Mouse (Mus musculus) neural tube, embryonic 15.5 days (tissue): ENCODE results near the gene Taf1d. TPM values are rescaled to one million over a fixed set of nuclear protein-coding genes. Genes with fewer than 3 reads are reported as not detected.

ENCODE experiments used
- ATAC-seq: fragments of 200-750 bp; cut with Nextera tagmentation; 2 replicates; pipeline ENCODE4 v1.8.0; 2017; ENCODE audit warnings: mild to moderate bottlenecking, moderate TSS enrichment, moderate library complexity; ENCODE audit not compliant: low FRiP score
- H3K27ac ChIP-seq: fragments of 300-500 bp; sonication (generic); replicated peaks from 2 replicates; pipeline ENCODE4 v1.5.1; 2015; ENCODE audit warnings: mild to moderate bottlenecking, inconsistent platforms
- H3K27me3 ChIP-seq: fragments of 300-500 bp; sonication (generic); replicated peaks from 2 replicates; pipeline ENCODE4 v1.6.1; 2015; ENCODE audit warnings: inconsistent platforms
- H3K36me3 ChIP-seq: fragments of 300-500 bp; sonication (generic); 2 replicates; pipeline ENCODE4 v1.6.1; 2015; ENCODE audit warnings: inconsistent platforms
- H3K4me1 ChIP-seq: fragments of 300-500 bp; sonication (generic); 2 replicates; pipeline ENCODE4 v1.6.1; 2015; ENCODE audit warnings: inconsistent platforms
- H3K4me2 ChIP-seq: fragments of 300-500 bp; sonication (generic); 2 replicates; pipeline ENCODE4 v1.6.1; 2015; ENCODE audit warnings: inconsistent platforms, mild to moderate bottlenecking, moderate library complexity
- H3K4me3 ChIP-seq: fragments of 300-500 bp; sonication (generic); replicated peaks from 2 replicates; pipeline ENCODE4 v1.5.1; 2015; ENCODE audit warnings: mild to moderate bottlenecking, inconsistent platforms
- H3K9ac ChIP-seq: fragments of 300-500 bp; sonication (generic); replicated peaks from 2 replicates; pipeline ENCODE4 v1.6.1; 2015; ENCODE audit warnings: mild to moderate bottlenecking, inconsistent platforms
- H3K9me3 ChIP-seq: fragments of 300-500 bp; sonication (generic); replicated peaks from 2 replicates; pipeline ENCODE4 v1.6.1; 2016; ENCODE audit warnings: inconsistent platforms
- WGBS: fragments of 180-500 bp; shearing (Covaris S2); methylation state at CpG from one replicate; pipeline ENCODE4 v1.1.7; 2015; ENCODE audit warnings: mixed read lengths; 5-methylcytosine and 5-hydroxymethylcytosine counted together
- microRNA-seq: library from miRNA; unstranded; fragments of <30 nt; microRNA quantifications from one replicate; pipeline ENCODE4, GENCODE M21; 2017
- polyA plus RNA-seq: library from polyadenylated mRNA; unstranded; fragments of >200 nt; fragmentation: Nextera tagmentation; extraction: Ambion mirVana; gene quantifications from 2 replicates; pipeline ENCODE4 v1.2.1, GENCODE M21; 2015

Gene Taf1d
- polyA plus RNA-seq, 1 experiment from 2014 or later, result 58.2 TPM

- Histone ChIP-seq H3K9ac (peak within 1 kb of the TSS; percentile 75), H3K27ac (peak within 1 kb of the TSS; percentile 88), H3K4me2 (peak within 1 kb of the TSS; percentile 80), H3K27me3 (peaks cover 2% of the 10 kb centered on the region; the same call in 1 of the 2 replicates), H3K9me3 (no peaks in the 10 kb centered on the region), H3K36me3 (peaks cover 6% of the 10 kb centered on the region; the same call in 1 of the 2 replicates), H3K4me1 (peaks cover 18% of the 10 kb centered on the region), H3K4me3 (peak within 1 kb of the TSS; percentile 91)
- 2% methylated on average over 60 of the region's 60 CpGs for WGBS
- ATAC-seq, result peak; percentile 100
Observed at GRCm38 (mm10) chr9:15357484-15358275, 51.7 kb downstream of the Taf1d start, which contains the start of gene Cep295. TSS of gene Cep295 (minus strand) at chr9:15357788.

GRCm38 (mm10) chr9:15364843-15365242, 58.8 kb downstream of the Taf1d start:
- no peaks in the 10 kb centered on the region for H3K9me3 ChIP-seq
- 85% methylated on average over 1 of the region's 1 CpGs for WGBS
- no peak overlapping the region for H3K4me2 ChIP-seq
- H3K4me1 ChIP-seq, result no peaks in the 10 kb centered on the region
- no peaks in the 10 kb centered on the region for H3K36me3 ChIP-seq
- no peak overlapping the region for H3K27ac ChIP-seq
- no peak overlapping the region for H3K4me3 ChIP-seq
- H3K27me3 ChIP-seq, result 0 out of 2 replicates have a peak, but pooled peaks cover 3% of the 10 kb centered on the region
- H3K9ac ChIP-seq, result no peak overlapping the region
- no peak for ATAC-seq

- Histone ChIP-seq H3K27ac (no peak overlapping the region), H3K4me2 (no peak overlapping the region), H3K9me3 (no peaks in the 10 kb centered on the region), H3K9ac (no peak overlapping the region), H3K36me3 (no peaks in the 10 kb centered on the region), H3K4me3 (no peak overlapping the region), H3K4me1 (no peaks in the 10 kb centered on the region), H3K27me3 (0 out of 2 replicates have a peak, but pooled peaks cover 3% of the 10 kb centered on the region)
- WGBS, result 94% methylated on average over 1 of the region's 1 CpGs
- ATAC-seq, result peak; percentile 69
Observed at GRCm38 (mm10) chr9:15365856-15366255, 59.8 kb downstream of the Taf1d start.

- H3K4me3 ChIP-seq, result no peak overlapping the region
- no peak overlapping the region for H3K27ac ChIP-seq
- ATAC-seq, result no peak; the same call in 1 of the 2 replicates
- H3K9ac ChIP-seq, result no peak overlapping the region
- no peaks in the 10 kb centered on the region for H3K36me3 ChIP-seq
- H3K4me2 ChIP-seq, result no peak overlapping the region
- 52% methylated on average over 2 of the region's 2 CpGs for WGBS
- no peaks in the 10 kb centered on the region for H3K4me1 ChIP-seq
- 0 out of 2 replicates have a peak, but pooled peaks cover 3% of the 10 kb centered on the region for H3K27me3 ChIP-seq
- H3K9me3 ChIP-seq, result no peaks in the 10 kb centered on the region
Observed at GRCm38 (mm10) chr9:15366260-15366659, 60.2 kb downstream of the Taf1d start.

Small RNA genes lying within 50 kb of the gene (microRNA-seq; reads per million reads assigned to microRNA genes)
- gene Gm49349 (not detected), gene mmu-mir-7650 (not detected)

Other genes starting within 250 kb of the Taf1d start
- 0.04 TPM in 1 of 2 replicates, not detected in the other for gene Hephl1, start 194.1 kb upstream of the Taf1d start, polyA plus RNA-seq
- 37.6 and 41.1 TPM in 2 replicates for gene Vstm5, start 67.2 kb upstream of the Taf1d start, polyA plus RNA-seq
- 27.9 and 28.9 TPM in 2 replicates for gene Med17, start 26.3 kb upstream of the Taf1d start, polyA plus RNA-seq
- 14.0 and 15.7 TPM in 2 replicates for gene 4931406C07Rik, start 234 bp downstream of the Taf1d start, polyA plus RNA-seq
- gene Cep295, start 51.6 kb downstream of the Taf1d start, polyA plus RNA-seq, result 11.6 and 13.1 TPM in 2 replicates
- gene Smco4, start 187.2 kb downstream of the Taf1d start, polyA plus RNA-seq, result 0.72 and 1.3 TPM in 2 replicates